Mouse (Mus musculus) lung, postnatal 0 days (tissue): Measurements from ENCODE around the gene Tbc1d1.
A peak's percentile ranks its signal among the peaks of the same experiment; 100 is the strongest.

Experiments
- CTCF ChIP-seq: IDR thresholded peaks from 2 replicates; pipeline ENCODE4 v1.5.1; 2016; ENCODE audit warnings: antibody characterized with exemption, mild to moderate bottlenecking
- EP300 ChIP-seq: IDR thresholded peaks from 2 replicates; pipeline ENCODE4 v1.6.1; 2016; ENCODE audit warnings: antibody characterized with exemption, mild to moderate bottlenecking, control low read depth

DNA sequence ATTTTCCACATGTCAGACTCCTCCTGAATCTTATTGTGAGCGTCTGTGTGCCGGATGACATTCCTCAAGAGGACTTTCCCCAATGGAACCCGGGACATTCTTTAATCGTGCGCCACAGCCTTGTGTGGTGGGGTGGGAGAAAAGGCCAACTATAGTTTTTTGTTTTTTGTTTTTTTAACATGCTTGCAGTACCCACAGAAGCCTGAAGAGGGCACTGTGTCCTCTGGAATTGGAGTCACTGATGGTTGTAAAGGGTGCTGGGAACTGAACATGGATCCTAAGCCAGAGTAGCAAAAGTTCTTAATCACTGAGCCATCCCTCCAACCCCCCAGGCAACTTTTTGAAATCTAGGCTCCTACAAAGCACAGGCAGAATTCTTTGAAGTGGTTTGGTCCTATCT, 34.8 kb downstream of the Tbc1d1 start:
- TF ChIP-seq CTCF (peak; percentile 31), EP300 (no peak)
